Mouse (Mus musculus) ES-CJ7 (cell line): ENCODE results near the gene Olfr229.
"Not testable (repeated sequence)": the region's sequence is repeated elsewhere in the genome, so short reads cannot be mapped to it uniquely, and the experiment has no call there.

Source experiments
- DNase-seq: peaks from one replicate; pipeline ENCODE4 v3.0.0; 2011; ENCODE audit warnings: low read depth, low spot score

The Olfr229 gene

DNA sequence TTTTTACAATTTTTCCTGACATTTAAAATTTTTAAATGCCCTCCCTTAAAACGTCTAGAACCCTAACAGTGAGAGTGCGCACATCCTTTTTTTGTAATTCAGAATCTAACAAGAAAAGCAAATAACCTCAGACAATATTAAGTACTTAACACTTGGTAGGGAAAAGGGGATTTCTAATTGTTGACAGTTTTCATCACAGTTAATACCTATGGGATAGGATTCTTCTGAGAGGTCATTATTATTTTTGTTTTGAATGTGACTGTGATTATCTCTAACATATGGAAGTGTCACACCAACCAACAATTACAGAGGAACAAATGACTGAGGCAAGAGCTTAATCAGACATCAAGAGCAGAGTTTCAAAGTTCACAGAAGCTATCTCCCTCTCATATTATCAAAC, at the start of gene Olfr229:
Gene Olfr229, plus strand, starts transcription at position 301 of the 400 bp plus-strand sequence.
- DNase-seq: no peak

DNA sequence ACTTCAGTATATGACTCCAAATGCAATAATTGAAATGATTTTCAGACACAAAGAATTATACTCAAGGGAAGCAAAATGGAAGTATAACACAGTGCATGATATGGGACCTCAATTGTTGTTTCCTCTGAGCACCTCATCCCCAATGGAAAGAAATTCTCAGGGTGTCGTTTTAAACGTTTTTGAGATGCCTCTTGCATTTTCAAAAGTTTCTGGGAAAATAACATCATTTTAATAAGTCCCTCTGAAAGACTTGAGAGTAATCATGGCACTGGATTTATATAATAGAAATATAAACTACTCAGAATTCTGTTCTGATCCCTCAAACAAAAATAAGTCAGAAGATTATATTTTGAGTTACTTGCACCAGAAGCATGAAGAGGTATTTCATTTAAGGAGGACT, 41.0 kb upstream of the Olfr229 start, which contains the start of gene Olfr972:
Gene Olfr972, plus strand, starts transcription at position 301 of the 400 bp plus-strand sequence.
- DNase-seq: no peak

GRCm38 (mm10) chr9:39871986-39872385, 35.1 kb upstream of the Olfr229 start:
- DNase-seq: peak; percentile 71

GRCm38 (mm10) chr9:39877541-39878396, 29.4 kb upstream of the Olfr229 start:
- not testable (repeated sequence) for DNase-seq

GRCm38 (mm10) chr9:39905106-39905505, 2.0 kb upstream of the Olfr229 start:
- DNase-seq: no peak

- DNase-seq: no peak
Observed at GRCm38 (mm10) chr9:39909939-39910338, 2.8 kb downstream of the Olfr229 start.

DNA sequence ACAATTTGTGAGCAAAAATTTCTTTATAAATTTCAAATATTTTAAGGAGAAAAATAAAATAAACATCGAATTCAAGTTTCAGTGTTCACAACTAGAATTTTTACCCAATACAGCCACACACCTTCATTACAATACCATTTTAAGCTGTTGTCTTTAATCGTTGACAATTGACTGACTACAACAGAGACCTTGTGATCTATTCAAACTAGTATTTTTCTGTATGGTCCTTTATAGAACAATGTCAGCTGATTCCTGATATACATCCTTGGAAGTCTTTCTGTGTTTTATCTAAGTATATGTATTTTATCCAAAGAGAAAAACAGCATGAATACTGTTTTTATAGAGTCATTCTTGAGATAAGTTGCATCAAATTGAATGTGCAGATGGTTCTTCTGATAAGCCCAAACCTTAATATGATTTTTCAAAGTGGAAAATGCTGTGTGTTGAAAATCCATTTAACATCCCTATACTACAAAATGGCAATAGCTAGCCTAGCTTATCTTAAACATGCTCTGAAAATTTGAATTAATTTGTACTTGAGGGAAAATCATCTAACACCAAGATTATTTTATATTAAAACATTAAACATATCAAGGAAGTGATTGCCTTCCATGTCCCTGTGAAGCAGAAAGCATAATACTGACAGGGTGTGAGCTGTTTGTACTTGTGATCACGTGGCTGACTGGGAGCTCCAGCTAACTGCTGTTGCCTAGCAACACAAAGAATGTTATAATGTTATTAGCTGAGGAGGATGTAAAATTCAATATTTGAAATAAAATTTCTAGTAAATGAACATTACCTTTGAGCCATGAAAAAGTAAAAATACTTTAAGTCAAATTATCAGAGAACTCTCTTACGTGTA, 21.1 kb downstream of the Olfr229 start:
- DNase-seq: not testable (repeated sequence)

DNA sequence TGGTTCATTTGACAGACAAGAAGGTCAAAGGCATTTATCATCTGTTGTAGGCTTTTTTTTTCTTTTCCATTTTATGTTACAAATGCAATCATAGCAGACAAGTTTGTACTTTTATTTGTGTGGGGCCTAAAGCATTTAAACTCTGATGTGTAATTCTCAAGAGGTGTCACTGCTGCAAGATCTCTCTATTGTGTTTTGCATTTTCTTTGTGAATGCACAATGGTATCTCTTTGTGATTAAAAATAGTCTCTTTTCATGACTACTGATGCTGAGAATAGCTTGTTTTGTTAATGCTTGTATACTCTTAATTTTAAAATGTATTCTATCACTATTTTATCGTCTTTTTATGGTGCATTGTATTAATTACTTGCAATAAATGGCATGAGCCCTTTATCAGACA, 21.7 kb downstream of the Olfr229 start:
- not testable (repeated sequence) for DNase-seq

GRCm38 (mm10) chr9:39937201-39937600, 30.1 kb downstream of the Olfr229 start, which contains the start of gene Olfr974:
Gene Olfr974 (plus strand): TSS chr9:39937501.
- no peak for DNase-seq

- no peak for DNase-seq
Observed at GRCm38 (mm10) chr9:39951946-39952345, 44.8 kb downstream of the Olfr229 start, which contains the start of gene Olfr975. Gene Olfr975 (minus strand): TSS chr9:39952046.

- DNase-seq: not testable (repeated sequence)
Observed at GRCm38 (mm10) chr9:39961033-39961432, 53.9 kb downstream of the Olfr229 start, which contains the start of gene Olfr976. Gene Olfr976 (minus strand): TSS chr9:39961133.
